Mouse (Mus musculus) neural tube, embryonic 10.5 days (tissue): Measurements from ENCODE around the gene Fam189a1.
A peak's percentile ranks its signal among the peaks of the same experiment; 100 is the strongest.

Experiments used
- DNase-seq: peaks from one replicate; pipeline ENCODE4 v3.0.0-alpha.2; 2017; ENCODE audit warnings: low spot score; ENCODE audit errors: extremely low spot score

The Fam189a1 gene

GRCm38 (mm10) chr7:65046690-65047089, 109.7 kb downstream of the Fam189a1 start:
- DNase-seq: no peak

- DNase-seq: no peak
Observed at GRCm38 (mm10) chr7:65044280-65044679, 112.1 kb downstream of the Fam189a1 start.

DNA sequence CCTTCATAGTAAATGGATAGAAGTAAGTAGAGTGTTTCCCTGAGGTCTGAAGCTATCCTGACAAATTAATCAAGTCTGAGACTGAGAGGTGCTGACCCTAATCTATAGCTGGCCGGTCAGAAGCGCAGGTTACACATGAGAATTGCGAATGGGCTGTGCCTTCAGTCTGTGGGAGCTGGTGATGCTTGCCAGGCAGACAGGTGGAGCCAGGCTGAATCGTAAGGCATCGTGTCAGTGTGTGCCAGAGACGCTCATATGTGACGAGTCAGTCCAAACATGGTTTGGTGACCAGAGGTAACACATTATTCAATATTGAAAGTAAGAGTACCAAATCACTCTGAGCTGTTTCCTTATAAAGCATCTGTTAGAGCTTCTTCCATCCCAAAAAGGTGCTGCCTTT, 115.3 kb downstream of the Fam189a1 start:
- no peak for DNase-seq

DNA sequence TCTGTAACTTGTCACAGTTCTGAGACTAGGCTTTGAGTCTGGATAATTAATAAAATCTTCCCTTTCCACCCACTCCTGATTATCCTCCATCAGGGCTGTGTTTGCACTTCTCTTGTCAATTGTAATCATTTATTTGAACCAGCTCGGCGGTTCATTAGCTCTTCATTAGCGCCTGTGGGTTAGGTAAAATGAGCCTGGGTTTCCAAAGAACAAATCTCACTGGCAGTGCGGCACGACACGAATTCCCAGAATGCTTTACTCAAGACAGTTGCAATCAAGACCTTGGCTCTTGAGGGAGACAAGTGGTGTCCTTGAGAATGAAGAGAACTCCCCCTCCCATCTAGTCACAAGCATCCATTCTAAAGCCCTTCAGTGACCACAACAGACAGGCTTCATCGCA, 124.6 kb downstream of the Fam189a1 start:
- no peak for DNase-seq

DNA sequence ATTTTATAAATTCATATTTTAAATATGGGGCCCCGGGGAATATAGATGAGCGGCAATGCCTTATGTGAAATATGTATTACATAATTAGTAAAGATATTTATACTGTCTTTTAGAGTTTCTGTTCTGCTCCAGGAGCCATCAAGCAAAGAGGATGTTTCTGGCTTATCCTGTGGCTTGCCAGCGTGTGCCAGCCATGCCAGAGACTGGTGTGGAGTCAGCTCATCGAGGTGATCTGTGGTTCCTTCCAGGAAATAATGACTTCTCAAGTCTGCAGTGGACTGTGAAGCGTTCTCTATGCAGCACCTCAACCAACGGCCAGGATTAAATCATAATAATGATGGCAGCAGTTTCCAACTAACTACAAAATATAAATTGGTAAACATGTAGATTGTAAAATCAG, 125.2 kb downstream of the Fam189a1 start:
- DNase-seq: no peak

DNA sequence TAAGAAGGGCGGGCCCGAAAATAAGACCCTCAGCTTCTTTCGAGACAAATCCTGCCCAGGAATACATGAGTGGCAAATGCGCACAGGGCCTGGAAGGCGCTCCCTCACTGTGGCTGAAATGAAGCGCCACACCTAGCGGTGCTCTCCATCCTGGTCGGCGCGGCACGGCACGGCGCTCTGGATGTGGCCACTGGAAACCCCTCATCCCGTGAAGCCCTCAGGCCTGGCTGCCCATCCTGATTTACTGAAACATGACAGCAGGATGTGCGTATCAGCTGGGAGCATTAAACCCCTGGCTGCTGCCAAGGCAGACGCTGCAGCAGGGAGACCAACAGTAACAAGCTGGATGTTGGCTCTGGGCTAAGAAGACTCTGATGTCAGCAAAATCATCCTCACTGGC, 126.4 kb downstream of the Fam189a1 start:
- DNase-seq: no peak

DNA sequence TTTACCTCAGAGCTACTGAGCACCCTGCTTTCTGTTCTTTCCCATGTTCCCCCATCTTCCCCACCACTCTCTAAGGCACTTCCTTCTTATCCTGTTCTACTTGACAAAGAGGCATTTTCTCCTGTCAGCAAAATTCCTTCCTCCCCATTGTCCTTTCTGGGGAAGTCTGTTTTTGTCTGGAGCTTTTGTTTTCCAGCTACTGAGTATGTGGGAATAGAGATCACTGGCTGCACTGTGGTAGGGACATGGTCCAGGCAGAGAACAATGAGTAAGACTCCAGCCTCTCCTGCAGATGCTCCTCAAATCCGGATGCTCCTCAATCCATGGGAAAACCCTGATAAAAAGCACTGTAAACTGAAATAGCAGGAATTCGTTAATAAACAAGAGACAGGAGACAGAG, 135.1 kb downstream of the Fam189a1 start:
- no peak for DNase-seq

DNA sequence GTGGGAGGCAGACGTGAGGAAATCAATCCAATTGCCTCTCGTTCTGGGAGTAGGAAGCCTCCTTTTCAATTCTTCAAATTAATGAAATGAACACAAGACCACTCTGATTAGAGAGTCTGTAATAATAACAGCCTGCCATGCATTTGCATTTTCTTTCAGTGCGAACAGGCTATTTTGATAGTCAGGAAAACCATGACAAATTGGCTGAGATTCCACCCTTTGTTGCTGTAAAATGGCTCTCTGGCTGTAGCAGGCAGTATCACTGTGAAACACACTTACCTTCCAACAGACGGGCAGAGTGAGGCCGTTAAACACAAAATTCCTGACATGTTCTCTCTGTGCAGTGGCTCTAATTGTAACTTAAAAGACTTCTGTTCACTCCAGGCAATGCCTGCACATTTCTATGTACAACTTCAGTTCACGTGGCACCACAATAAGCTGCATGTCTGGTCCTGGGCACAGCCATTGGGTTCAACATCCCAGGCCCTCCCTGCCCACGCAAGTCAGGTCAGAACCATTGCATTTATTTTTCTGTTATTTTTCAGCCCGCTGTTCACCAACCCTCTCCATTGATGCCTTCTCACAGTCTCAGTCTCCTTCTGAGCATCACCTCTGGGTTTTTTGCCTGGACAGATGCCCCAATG, 138.2 kb downstream of the Fam189a1 start:
- no peak for DNase-seq

GRCm38 (mm10) chr7:65017348-65017747, 139.0 kb downstream of the Fam189a1 start:
- DNase-seq: no peak

DNA sequence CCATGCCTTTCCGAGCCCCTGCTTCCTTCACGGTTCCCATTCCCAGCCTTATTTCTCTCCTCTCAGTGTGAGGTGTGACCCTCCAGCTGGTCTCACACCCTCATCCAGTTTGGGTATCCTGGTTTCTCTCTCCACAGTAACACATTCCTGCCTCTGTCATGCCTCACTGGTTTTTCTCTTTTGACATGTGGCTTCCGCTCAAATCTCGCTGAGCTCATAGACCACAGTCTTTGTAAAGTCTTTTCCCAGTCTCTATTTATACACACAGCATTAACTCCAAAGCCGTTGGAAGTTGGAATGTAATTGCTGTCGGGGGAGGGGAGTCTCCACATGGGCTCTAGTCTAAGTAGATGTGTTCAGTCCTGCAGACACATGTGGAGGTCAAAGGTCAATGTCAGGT, 145.2 kb downstream of the Fam189a1 start:
- DNase-seq: peak; percentile 42

DNA sequence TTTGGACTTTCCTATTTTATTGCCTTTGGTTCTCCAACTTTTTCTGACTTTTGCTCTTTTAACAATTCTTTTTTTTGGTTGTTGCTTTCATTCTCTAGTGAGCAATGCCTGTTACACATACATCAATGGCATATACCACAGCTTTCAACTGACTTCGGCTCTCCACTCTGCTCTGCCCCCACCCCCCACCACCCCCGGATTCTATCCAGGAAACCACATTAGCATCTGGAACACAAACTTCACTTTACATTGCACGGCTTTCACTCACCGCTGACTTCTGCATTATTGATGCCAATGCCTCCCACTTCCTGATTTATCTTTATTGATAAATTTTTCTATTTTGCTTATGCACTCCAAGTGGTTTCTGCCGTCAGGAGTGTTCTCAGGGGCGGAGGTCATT, 146.1 kb downstream of the Fam189a1 start:
- DNase-seq: no peak

- no peak for DNase-seq
Observed at GRCm38 (mm10) chr7:65005731-65006130, 150.6 kb downstream of the Fam189a1 start.

DNA sequence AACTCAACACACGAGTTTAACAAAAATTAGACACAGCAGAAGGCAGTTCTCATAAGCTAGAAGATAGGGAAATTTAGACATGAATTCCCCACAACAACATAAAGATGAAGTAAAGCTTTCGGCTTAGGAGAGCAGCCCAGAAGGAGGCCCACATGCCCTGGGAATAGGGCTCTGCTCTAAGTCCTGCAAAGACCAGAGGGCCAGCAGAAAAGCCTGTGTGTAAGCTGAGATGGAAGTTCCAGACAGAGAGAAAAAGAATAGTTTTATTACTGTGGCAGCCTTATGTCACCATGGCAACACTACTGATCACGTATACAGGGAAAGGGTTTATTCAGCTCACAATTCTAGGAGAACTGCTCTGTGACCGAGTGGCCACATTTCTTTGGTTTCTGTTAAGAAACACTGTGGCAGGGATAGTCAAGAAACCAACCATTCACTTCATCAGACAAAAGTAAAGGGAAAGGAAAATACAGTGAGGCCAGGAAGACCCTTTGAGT, 156.6 kb downstream of the Fam189a1 start:
- DNase-seq: no peak

DNA sequence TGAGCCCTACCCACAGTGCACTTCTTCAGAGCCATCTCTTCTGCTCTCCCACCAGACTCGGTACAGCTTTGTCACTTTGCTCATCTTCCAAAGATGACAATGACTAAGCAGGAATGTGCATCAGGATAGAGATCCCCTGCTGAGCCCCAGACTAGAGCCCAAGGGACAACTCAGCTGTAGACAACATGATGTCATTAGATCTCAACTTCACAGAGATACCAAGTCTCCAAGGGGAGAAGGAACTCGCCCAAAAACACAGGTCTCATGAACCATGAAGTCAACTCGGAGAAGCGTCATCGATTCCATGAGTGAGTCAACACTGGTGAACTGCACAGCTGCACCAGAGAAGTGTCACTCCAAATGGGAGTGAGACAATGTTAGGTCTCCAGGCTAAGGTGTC, 158.6 kb downstream of the Fam189a1 start:
- no peak for DNase-seq

DNA sequence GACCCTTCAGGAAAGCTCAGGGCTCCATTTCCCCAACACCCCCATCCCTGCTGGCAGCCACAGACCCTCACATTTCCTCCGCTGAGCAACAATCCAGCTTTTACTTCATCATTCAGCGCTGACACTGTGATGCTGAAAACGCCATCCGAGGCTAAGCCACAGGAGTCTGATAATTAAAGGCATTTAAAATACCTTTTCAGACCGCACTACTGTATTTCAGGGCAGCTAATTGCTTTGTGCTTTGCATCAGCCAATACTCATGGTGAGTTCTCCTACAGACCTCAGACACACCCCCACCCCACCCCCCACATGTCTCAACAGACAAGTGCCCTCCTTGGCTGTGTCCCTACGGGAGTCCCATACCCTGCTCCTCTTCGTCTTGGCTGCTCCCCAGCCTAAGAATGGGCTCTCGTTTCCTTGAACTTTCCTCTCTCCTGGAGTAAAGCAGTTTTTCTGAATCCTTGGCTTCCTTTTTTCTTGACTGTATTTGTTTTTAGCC, 160.4 kb downstream of the Fam189a1 start:
- no peak for DNase-seq

GRCm38 (mm10) chr7:64989406-64989805, 167.0 kb downstream of the Fam189a1 start:
- no peak for DNase-seq

GRCm38 (mm10) chr7:64988015-64988414, 168.4 kb downstream of the Fam189a1 start:
- DNase-seq: no peak

- no peak for DNase-seq
Observed at GRCm38 (mm10) chr7:64984468-64985120, 171.8 kb downstream of the Fam189a1 start.

GRCm38 (mm10) chr7:64981511-64982235, 174.7 kb downstream of the Fam189a1 start:
- DNase-seq: no peak

DNA sequence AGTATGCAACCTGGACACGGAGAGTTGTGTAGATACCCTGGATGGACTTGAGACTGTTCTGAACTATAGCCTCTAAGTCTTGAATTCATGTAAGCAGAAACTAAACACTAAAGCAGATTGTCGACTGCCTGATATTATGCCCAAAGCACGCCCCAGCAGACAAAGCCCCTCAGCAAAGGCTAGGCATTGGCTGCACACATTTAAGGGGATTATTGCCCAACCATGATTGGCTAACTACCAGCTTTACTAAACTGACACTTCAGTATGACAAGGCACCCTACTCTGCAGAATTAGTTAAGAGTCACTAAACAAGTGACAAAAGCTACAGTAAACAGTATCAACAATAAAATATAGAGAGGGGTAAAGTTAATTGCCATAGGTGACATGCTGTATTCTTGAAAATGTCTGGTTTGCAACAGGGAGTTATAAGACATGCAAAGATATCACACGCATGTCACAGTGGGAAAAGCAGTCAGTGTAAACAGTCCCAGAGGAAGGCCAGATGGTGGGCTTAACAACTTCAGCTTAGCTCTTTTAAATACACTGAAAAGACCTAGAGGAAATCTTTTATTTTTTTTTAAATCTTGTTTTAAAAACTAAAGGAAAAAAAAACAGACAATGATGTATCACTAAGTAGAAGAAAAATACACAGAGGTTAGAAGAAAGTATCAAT, 182.6 kb downstream of the Fam189a1 start:
- DNase-seq: no peak

- DNase-seq: no peak
Observed at GRCm38 (mm10) chr7:64962128-64962527, 194.2 kb downstream of the Fam189a1 start.

- DNase-seq: no peak
Observed at GRCm38 (mm10) chr7:64959087-64959486, 197.3 kb downstream of the Fam189a1 start.
